Mouse (Mus musculus): ENCODE measurements at regions not wholly inside any gene's neighbourhood (a gene's known extent, or its start where the extent isn't known, plus 50 kb on each side); places are given as distances from the start of the nearest gene placed in this dataset.

DNA sequence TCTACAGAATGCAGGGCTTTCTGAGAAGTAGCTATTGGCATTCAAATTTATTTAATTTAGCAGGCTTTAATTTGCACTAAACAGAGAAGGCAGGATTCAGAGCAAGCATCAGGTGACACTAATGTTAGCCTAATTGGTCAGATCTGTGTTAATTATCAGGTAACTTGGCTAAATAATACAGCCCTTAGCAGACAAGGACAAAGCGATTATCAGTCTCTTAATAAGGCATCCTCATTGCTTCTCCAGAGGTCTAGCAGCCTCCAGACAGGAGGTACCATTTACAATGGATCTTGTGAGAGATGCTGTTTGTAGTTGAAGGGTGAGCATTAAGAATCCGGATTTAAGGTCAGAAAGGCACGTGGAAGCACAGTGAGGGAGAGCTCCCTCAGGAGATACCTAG is 253.7 kb upstream of the Fam92a start:
- no peak for DNase-seq (ENCODE audit: low spot score)

- no peak for DNase-seq (ENCODE audit: low spot score)
Measured at GRCm38 (mm10) chr4:12421628-12422319, 250.0 kb upstream of the Fam92a start.

GRCm38 (mm10) chr4:12418086-12418485 is 246.3 kb upstream of the Fam92a start:
- DNase-seq (ENCODE audit: low spot score), result no peak

DNA sequence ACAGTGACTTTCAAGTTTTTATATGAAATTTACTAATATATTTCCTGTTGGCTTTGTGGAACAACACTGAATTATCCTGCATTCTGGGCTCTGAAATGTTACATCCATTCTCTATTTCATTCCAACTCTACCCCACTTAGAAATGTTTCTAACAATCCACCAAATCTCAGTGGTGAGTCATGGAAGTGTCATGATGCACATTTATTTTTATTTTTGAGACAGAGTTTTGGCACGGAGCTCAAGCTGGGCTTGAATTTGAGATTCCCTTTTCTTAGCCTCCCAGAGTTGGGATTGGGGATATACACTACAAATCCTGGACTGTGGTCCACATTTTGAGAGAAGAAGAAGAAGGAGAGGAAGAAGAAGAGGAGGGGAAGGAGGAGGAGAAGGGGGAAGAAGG is 223.5 kb upstream of the Fam92a start:
- no peak for DNase-seq (ENCODE audit: low spot score)

GRCm38 (mm10) chr4:12376797-12377570 is 205.2 kb upstream of the Fam92a start:
- DNase-seq (ENCODE audit: low spot score), result no peak

DNA sequence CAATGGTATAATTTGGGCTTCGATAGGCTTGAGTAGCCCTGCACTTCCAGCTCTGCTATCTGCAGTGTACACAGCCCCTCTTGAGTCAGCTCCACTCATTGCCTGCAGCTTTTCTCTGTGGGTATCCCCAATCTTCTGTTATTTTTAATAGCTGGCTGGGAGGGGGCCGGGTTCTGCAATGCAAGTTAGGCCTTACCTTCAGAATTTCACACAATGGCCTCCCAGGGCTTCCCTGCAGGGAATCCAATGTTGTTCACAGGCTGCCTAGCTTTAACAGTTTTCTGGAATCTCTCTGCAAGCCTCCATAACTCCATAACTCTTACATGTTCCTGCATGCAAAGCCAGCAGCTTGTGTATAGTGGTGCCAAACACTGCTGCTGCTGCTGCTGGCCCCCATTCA is 197.7 kb upstream of the Fam92a start:
- DNase-seq (ENCODE audit: low spot score), result no peak

DNA sequence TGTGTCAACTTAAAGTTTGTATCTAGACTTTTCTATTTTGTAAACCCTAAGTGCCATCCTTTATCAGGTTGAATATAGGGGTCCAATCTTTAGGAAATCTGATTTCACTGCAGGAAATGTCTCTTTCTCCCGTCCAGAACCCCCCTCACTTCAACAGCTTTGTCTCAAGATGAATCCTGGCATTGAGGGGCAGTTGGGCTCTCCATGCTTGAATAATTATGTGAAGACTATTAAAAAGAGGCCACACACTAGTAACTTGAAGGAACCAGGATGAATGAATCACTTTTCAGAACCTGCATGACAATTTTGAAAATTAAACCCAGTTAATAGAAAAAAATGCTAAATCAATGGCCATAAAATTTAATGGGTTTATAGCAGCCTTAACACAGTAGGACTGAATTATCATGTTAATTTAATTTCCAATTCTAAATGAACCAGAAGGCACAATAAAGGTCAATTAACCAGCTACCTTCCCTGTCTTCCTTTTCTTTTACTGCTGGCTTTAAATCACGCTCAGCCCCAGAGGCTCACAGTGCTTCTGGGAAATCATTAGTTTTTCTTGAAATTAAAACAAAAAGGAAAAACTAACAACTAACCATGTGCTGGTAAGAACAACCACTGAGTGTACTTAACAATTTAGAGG is 185.3 kb upstream of the Fam92a start:
- DNase-seq (ENCODE audit: low spot score), result no peak

GRCm38 (mm10) chr4:12353337-12353856 is 181.6 kb upstream of the Fam92a start:
- DNase-seq (ENCODE audit: low spot score), result no peak

- no peak for DNase-seq (ENCODE audit: low spot score)
Measured at GRCm38 (mm10) chr4:12339236-12339635, 167.4 kb upstream of the Fam92a start.

GRCm38 (mm10) chr4:12334832-12335587 is 163.2 kb upstream of the Fam92a start:
- no peak for DNase-seq (ENCODE audit: low spot score)

DNA sequence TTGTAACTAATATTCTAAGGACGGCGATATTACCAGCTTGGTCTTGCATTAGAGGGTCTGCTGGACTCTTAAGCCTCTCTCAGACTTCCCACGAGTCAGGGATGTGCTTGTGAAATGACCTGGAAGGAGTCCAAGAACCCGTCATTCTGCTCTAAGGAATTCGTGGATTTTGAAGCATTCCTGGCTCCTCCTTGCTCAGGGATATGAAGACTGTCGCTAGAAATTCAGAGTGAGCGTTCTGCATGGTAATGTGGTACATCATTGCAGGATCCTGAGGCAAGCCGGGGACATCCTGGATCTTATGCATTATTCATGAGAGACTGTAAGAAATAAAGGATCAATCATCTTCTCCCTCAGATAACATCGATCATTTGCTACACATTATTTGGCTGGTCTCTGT is 162.6 kb upstream of the Fam92a start:
- no peak for DNase-seq (ENCODE audit: low spot score)

- no peak for DNase-seq (ENCODE audit: low spot score)
Measured at GRCm38 (mm10) chr4:12316024-12316423, 144.2 kb upstream of the Fam92a start.

GRCm38 (mm10) chr4:12308332-12308731 is 136.5 kb upstream of the Fam92a start:
- DNase-seq (ENCODE audit: low spot score), result no peak

GRCm38 (mm10) chr4:12306618-12307565 is 135.1 kb upstream of the Fam92a start:
- DNase-seq (ENCODE audit: low spot score), result no peak

DNA sequence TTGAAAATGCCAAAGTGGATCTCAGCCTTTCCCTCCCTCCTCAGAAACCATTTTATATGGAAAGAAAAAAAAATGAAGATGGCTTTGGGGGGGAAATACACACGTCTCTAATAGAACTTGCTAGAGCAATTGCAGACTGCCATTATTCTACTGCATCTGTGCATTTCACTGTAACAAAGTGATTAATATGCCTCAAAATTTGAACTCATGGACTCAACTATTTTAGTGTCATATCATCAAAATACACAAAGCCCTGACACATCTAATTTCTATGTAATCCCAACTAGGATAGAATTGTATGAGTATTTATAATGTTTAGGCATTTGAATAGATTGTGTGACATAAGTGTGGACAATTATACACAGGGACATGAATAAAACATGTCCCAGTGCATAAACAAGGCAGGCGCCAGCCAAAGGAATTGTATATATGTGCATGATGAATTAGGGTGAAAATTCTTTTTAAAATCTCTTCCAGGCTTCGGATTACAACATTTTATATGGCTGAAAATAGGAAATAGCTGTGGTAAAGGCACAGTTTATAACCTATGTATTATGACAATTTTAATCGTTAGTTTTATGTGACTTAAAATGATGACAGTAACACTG is 115.4 kb upstream of the Fam92a start:
- no peak for DNase-seq (ENCODE audit: low spot score)

- no peak for DNase-seq (ENCODE audit: low spot score)
Measured at GRCm38 (mm10) chr4:12286391-12286790, 114.6 kb upstream of the Fam92a start.

DNA sequence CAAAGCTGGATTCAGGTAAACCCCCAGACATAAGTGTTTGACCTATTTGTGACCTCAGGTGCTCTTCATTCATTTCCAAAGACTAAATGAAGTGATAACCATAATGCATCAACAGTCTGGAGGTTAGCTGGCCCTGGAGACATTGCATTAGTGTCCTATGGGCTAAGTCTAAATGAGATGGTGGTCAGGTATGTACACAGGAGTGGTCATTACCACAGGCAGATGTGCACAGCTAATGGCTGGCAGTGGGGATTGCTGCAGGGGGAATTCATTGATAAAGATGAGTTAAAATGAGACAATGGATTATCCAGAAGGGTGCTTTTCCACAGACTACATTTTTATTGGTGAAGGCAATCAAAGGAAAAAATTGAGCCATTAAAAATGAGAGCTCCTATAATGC is 114.2 kb upstream of the Fam92a start:
- no peak for DNase-seq (ENCODE audit: low spot score)

- no peak for DNase-seq (ENCODE audit: low spot score)
Measured at GRCm38 (mm10) chr4:12277949-12278348, 106.1 kb upstream of the Fam92a start.

- DNase-seq (ENCODE audit: low spot score), result no peak
Measured at GRCm38 (mm10) chr4:12273369-12273768, 101.6 kb upstream of the Fam92a start.

DNA sequence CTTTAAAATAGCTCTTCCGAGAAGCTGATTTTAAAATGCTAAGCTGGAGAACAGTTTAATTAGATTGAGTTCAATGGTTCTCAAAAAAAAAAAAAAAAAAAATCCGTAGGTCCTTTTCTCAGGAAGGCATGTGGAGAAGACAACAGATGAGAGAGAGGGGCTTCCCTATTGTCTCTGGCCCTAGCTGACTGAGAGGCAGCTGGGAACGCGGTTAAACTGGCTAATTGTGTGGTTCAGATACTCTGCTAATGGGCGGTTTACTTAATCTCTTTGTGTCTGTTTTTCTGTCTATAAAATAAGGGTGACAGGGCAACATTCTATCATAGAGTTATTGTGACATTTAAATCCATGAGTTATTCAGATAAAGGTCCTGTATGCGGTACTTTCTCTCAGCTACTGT is 101.1 kb upstream of the Fam92a start:
- no peak for DNase-seq (ENCODE audit: low spot score)

DNA sequence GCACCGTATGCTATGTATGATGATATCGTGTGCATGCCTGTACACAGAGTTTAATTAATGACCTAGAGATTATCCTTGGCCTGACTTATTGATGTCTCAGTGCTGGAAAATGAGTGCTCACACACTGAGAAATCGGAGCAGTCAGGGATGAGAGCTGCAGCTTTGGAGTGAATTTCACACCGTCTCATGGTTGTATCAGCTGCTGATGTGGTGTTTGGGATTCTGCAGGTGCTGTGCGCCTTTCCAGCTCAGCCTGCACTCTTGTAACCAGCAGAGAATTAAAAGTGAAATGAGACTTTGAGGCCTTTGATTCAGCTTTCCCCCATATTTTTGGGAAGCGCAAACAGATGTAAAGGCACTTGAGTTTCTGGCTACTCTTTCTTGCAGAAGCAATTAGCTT is 100.6 kb upstream of the Fam92a start:
- no peak for DNase-seq (ENCODE audit: low spot score)
